Mouse (Mus musculus) lung, postnatal 0 days (tissue): Measurements from ENCODE around the gene Stmn1.

Experiments used
- CTCF ChIP-seq: IDR thresholded peaks from 2 replicates; pipeline ENCODE4 v1.5.1; 2016; ENCODE audit warnings: antibody characterized with exemption, mild to moderate bottlenecking
- EP300 ChIP-seq: IDR thresholded peaks from 2 replicates; pipeline ENCODE4 v1.6.1; 2016; ENCODE audit warnings: antibody characterized with exemption, mild to moderate bottlenecking, control low read depth

- TF ChIP-seq EP300, result no peak
- no peak for TF ChIP-seq CTCF
Observed at GRCm38 (mm10) chr4:134483696-134484095, 15.6 kb downstream of the Stmn1 start.
